Mouse (Mus musculus) stomach, postnatal 0 days (tissue): ENCODE results near the gene Rbak. TPM values are rescaled to one million over a fixed set of nuclear protein-coding genes. Genes with fewer than 3 reads are reported as not detected.

Experiments used
- ATAC-seq: fragments of 200-750 bp; cut with Nextera tagmentation; 2 replicates; pipeline ENCODE4 v1.8.0; 2017; ENCODE audit not compliant: low FRiP score, low TSS enrichment
- DNase-seq: peaks from one replicate; pipeline ENCODE4 v3.0.0-alpha.2; 2016; ENCODE audit warnings: low spot score
- H3K27ac ChIP-seq: fragments of 300-500 bp; sonication (generic); replicated peaks from 2 replicates; pipeline ENCODE4 v1.5.1; 2014; ENCODE audit warnings: mild to moderate bottlenecking, control low read depth
- H3K27me3 ChIP-seq: fragments of 300-500 bp; sonication (generic); 2 replicates; pipeline ENCODE4 v1.6.1; 2014; ENCODE audit warnings: low read length; ENCODE audit not compliant: control insufficient read depth, insufficient read depth
- H3K36me3 ChIP-seq: fragments of 300-500 bp; sonication (generic); 2 replicates; pipeline ENCODE4 v1.6.1; 2014; ENCODE audit warnings: low read length, mixed read lengths; ENCODE audit not compliant: control insufficient read depth, insufficient read depth
- H3K4me1 ChIP-seq: fragments of 300-500 bp; sonication (generic); replicated peaks from 2 replicates; pipeline ENCODE4 v1.6.1; 2014; ENCODE audit warnings: antibody characterized with exemption; ENCODE audit not compliant: control insufficient read depth, insufficient read depth
- H3K4me2 ChIP-seq: fragments of 300-500 bp; sonication (generic); replicated peaks from 2 replicates; pipeline ENCODE4 v1.6.1; 2014; ENCODE audit warnings: low read depth, mild to moderate bottlenecking, control low read depth, moderate library complexity
- H3K4me3 ChIP-seq: fragments of 300-500 bp; sonication (generic); 2 replicates; pipeline ENCODE4 v1.5.1; 2014; ENCODE audit warnings: low read depth, low read length, control low read depth
- H3K9ac ChIP-seq: fragments of 300-500 bp; sonication (generic); 2 replicates; pipeline ENCODE4 v1.6.1; 2014; ENCODE audit warnings: mild to moderate bottlenecking, low read length, control low read depth, mixed read lengths
- H3K9me3 ChIP-seq: fragments of 300-500 bp; sonication (generic); 2 replicates; pipeline ENCODE4 v1.6.1; 2016; ENCODE audit warnings: low read length; ENCODE audit not compliant: control insufficient read depth
- CTCF ChIP-seq: IDR thresholded peaks from 2 replicates; pipeline ENCODE4 v1.5.1; 2016; ENCODE audit warnings: antibody characterized with exemption, low read depth, mild to moderate bottlenecking, moderate library complexity
- EP300 ChIP-seq: optimal IDR thresholded peaks from 2 replicates; pipeline ENCODE3; 2016; ENCODE audit warnings: antibody characterized with exemption
- WGBS: fragments of 180-500 bp; shearing (Covaris S2); extraction: QIAGEN DNeasy Blood & Tissue Kit; methylation state at CpG from one replicate; pipeline ENCODE4 v1.1.7; 2014; 5-methylcytosine and 5-hydroxymethylcytosine counted together
- polyA plus RNA-seq: library from polyadenylated mRNA; unstranded; fragments of >200 nt; fragmentation: Nextera tagmentation; extraction: Ambion mirVana; gene quantifications from 2 replicates; pipeline ENCODE4 v1.2.1, GENCODE M21; 2015

Rbak gene
- polyA plus RNA-seq, 1 experiment from 2014 or later = 5.2 TPM

- WGBS = 63% methylated on average over 13 of the region's 13 CpGs
Measured at GRCm38 (mm10) chr5:143132935-143133514, 47.5 kb downstream of the Rbak start.

GRCm38 (mm10) chr5:143130342-143130741 is 50.2 kb downstream of the Rbak start:
- Histone ChIP-seq H3K27ac (no peak overlapping the region), H3K4me1 (no peaks in the 10 kb centered on the region), H3K27me3 (no peaks in the 10 kb centered on the region), H3K4me2 (no peak overlapping the region), H3K9me3 (no peaks in the 10 kb centered on the region), H3K9ac (no peak overlapping the region), H3K36me3 (no peaks in the 10 kb centered on the region), H3K4me3 (no peak overlapping the region)
- DNase-seq = no peak
- no peak for ATAC-seq
- WGBS = 90% methylated on average over 7 of the region's 7 CpGs
- TF ChIP-seq EP300 (no peak), CTCF (peak; percentile 55)

More at GRCm38 (mm10) chr5:143132935-143133514, 47.5 kb downstream of the Rbak start:
- no peaks in the 10 kb centered on the region for H3K36me3 ChIP-seq
- H3K27me3 ChIP-seq = no peaks in the 10 kb centered on the region
- no peak overlapping the region for H3K4me2 ChIP-seq
- H3K9me3 ChIP-seq = no peaks in the 10 kb centered on the region
- H3K27ac ChIP-seq = no peak overlapping the region
- TF ChIP-seq EP300 (no peak), CTCF (no peak)
- no peak for DNase-seq
- no peak for ATAC-seq
- H3K9ac ChIP-seq = no peak overlapping the region
- no peak overlapping the region for H3K4me3 ChIP-seq
- H3K4me1 ChIP-seq = no peaks in the 10 kb centered on the region

GRCm38 (mm10) chr5:143129101-143129500 is 51.5 kb downstream of the Rbak start:
- Histone ChIP-seq H3K9me3 (no peaks in the 10 kb centered on the region), H3K4me2 (no peak overlapping the region), H3K4me3 (no peak overlapping the region), H3K9ac (no peak overlapping the region), H3K4me1 (no peaks in the 10 kb centered on the region), H3K27me3 (no peaks in the 10 kb centered on the region), H3K36me3 (no peaks in the 10 kb centered on the region), H3K27ac (no peak overlapping the region)
- WGBS = 88% methylated on average over 16 of the region's 16 CpGs
- DNase-seq = no peak
- TF ChIP-seq CTCF (no peak), EP300 (no peak)
- ATAC-seq = no peak

GRCm38 (mm10) chr5:143127837-143128236 is 52.7 kb downstream of the Rbak start:
- no peak for DNase-seq
- no peak overlapping the region for H3K27ac ChIP-seq
- H3K9me3 ChIP-seq = no peaks in the 10 kb centered on the region
- H3K4me1 ChIP-seq = no peaks in the 10 kb centered on the region
- WGBS = 75% methylated on average over 8 of the region's 8 CpGs
- H3K4me3 ChIP-seq = no peak overlapping the region
- ATAC-seq = no peak
- H3K36me3 ChIP-seq = no peaks in the 10 kb centered on the region
- no peaks in the 10 kb centered on the region for H3K27me3 ChIP-seq
- no peak for TF ChIP-seq CTCF
- no peak for TF ChIP-seq EP300
- no peak overlapping the region for H3K9ac ChIP-seq
- H3K4me2 ChIP-seq = no peak overlapping the region

- Histone ChIP-seq H3K4me3 (no peak overlapping the region), H3K4me2 (no peak overlapping the region), H3K4me1 (no peaks in the 10 kb centered on the region), H3K9ac (no peak overlapping the region), H3K27ac (no peak overlapping the region), H3K36me3 (no peaks in the 10 kb centered on the region), H3K9me3 (no peaks in the 10 kb centered on the region), H3K27me3 (no peaks in the 10 kb centered on the region)
- 66% methylated on average over 4 of the region's 4 CpGs for WGBS
- ATAC-seq (no peak), DNase-seq (no peak)
- no peak for TF ChIP-seq EP300
- TF ChIP-seq CTCF = no peak
Measured at GRCm38 (mm10) chr5:143126908-143127307, 53.7 kb downstream of the Rbak start.

- TF ChIP-seq CTCF = no peak
- TF ChIP-seq EP300 = no peak
- Histone ChIP-seq H3K9me3 (no peaks in the 10 kb centered on the region), H3K4me1 (no peaks in the 10 kb centered on the region), H3K4me3 (no peak overlapping the region), H3K9ac (no peak overlapping the region), H3K4me2 (no peak overlapping the region), H3K36me3 (no peaks in the 10 kb centered on the region), H3K27me3 (no peaks in the 10 kb centered on the region), H3K27ac (no peak overlapping the region)
- DNase-seq (no peak), ATAC-seq (no peak)
- 86% methylated on average over 9 of the region's 9 CpGs for WGBS
Measured at GRCm38 (mm10) chr5:143126089-143126488, 54.5 kb downstream of the Rbak start.
